Mouse (Mus musculus) lung, embryonic 14.5 days (tissue): ENCODE data around the gene Usp25. TPM values are rescaled to one million over a fixed set of nuclear protein-coding genes. Genes with fewer than 3 reads are reported as not detected.

Experiments used
- ATAC-seq: fragments of 200-750 bp; cut with Nextera tagmentation; 2 replicates; pipeline ENCODE4 v1.8.0; 2017; ENCODE audit warnings: mild to moderate bottlenecking, moderate TSS enrichment, moderate library complexity; ENCODE audit not compliant: insufficient read depth
- DNase-seq: peaks from one replicate; pipeline ENCODE4 v3.0.0-alpha.2; 2015
- H3K27ac ChIP-seq: fragments of 300-500 bp; sonication (generic); 2 replicates; pipeline ENCODE4 v1.5.1; 2014; ENCODE audit warnings: low read depth, mild to moderate bottlenecking, moderate library complexity
- H3K27me3 ChIP-seq: fragments of 300-500 bp; sonication (generic); 2 replicates; pipeline ENCODE4 v1.6.1; 2014; ENCODE audit warnings: low read length, control low read depth; ENCODE audit not compliant: insufficient read depth
- H3K36me3 ChIP-seq: fragments of 300-500 bp; sonication (generic); 2 replicates; pipeline ENCODE4 v1.6.1; 2014; ENCODE audit warnings: control low read depth; ENCODE audit not compliant: insufficient read depth
- H3K4me1 ChIP-seq: fragments of 300-500 bp; sonication (generic); 2 replicates; pipeline ENCODE4 v1.6.1; 2014; ENCODE audit warnings: antibody characterized with exemption, control low read depth; ENCODE audit not compliant: insufficient read depth
- H3K4me2 ChIP-seq: fragments of 300-500 bp; sonication (generic); 2 replicates; pipeline ENCODE4 v1.6.1; 2014; ENCODE audit warnings: mild to moderate bottlenecking
- H3K4me3 ChIP-seq: fragments of 300-500 bp; sonication (generic); 2 replicates; pipeline ENCODE4 v1.5.1; 2014; ENCODE audit warnings: low read depth, low read length
- H3K9ac ChIP-seq: fragments of 300-500 bp; sonication (generic); 2 replicates; pipeline ENCODE4 v1.6.1; 2014
- H3K9me3 ChIP-seq: fragments of 300-500 bp; sonication (generic); 2 replicates; pipeline ENCODE4 v1.6.1; 2016; ENCODE audit warnings: low read depth, low read length, control low read depth
- CTCF ChIP-seq: IDR thresholded peaks from 2 replicates; pipeline ENCODE4 v1.5.1; 2016; ENCODE audit warnings: antibody characterized with exemption, low read depth
- WGBS: fragments of 180-500 bp; shearing (Covaris S2); extraction: QIAGEN DNeasy Blood & Tissue Kit; methylation state at CpG from one replicate; pipeline ENCODE4 v1.1.7; 2014; 5-methylcytosine and 5-hydroxymethylcytosine counted together
- polyA plus RNA-seq: library from polyadenylated mRNA; unstranded; fragments of >200 nt; fragmentation: Nextera tagmentation; extraction: Ambion mirVana; gene quantifications from 2 replicates; pipeline ENCODE4 v1.2.1, GENCODE M21; 2014

Gene Usp25
- polyA plus RNA-seq, 1 experiment from 2014 or later: 25.8 TPM

GRCm38 (mm10) chr16:77099018-77099869 is 85.7 kb downstream of the Usp25 start:
- DNase-seq (peak; percentile 84), ATAC-seq (peak; percentile 65; the same call in 1 of the 2 replicates)
- TF ChIP-seq CTCF: peak; percentile 47; the same call in 1 of the 2 replicates

GRCm38 (mm10) chr16:77103637-77104264 is 90.2 kb downstream of the Usp25 start:
- Histone ChIP-seq H3K4me2 (no peak overlapping the region), H3K36me3 (peaks cover 12% of the 10 kb centered on the region; the same call in 1 of the 2 replicates), H3K27me3 (no peaks in the 10 kb centered on the region), H3K4me1 (no peaks in the 10 kb centered on the region), H3K27ac (no peak overlapping the region), H3K4me3 (no peak overlapping the region), H3K9ac (no peak overlapping the region), H3K9me3 (no peaks in the 10 kb centered on the region)
- 88% methylated on average over 5 of the region's 5 CpGs for WGBS
- no peak for TF ChIP-seq CTCF
- ATAC-seq (no peak), DNase-seq (no peak)

More at GRCm38 (mm10) chr16:77099018-77099869, 85.7 kb downstream of the Usp25 start:
- H3K27me3 ChIP-seq: no peaks in the 10 kb centered on the region
- peaks cover 23% of the 10 kb centered on the region; the same call in 1 of the 2 replicates for H3K36me3 ChIP-seq
- H3K9ac ChIP-seq: no peak overlapping the region
- H3K4me1 ChIP-seq: no peaks in the 10 kb centered on the region
- no peak overlapping the region for H3K27ac ChIP-seq
- no peaks in the 10 kb centered on the region for H3K9me3 ChIP-seq
- H3K4me3 ChIP-seq: no peak overlapping the region
- WGBS: 66% methylated on average over 8 of the region's 8 CpGs
- H3K4me2 ChIP-seq: no peak overlapping the region

- Histone ChIP-seq H3K27me3 (no peaks in the 10 kb centered on the region), H3K4me2 (no peak overlapping the region), H3K27ac (no peak overlapping the region), H3K9me3 (no peaks in the 10 kb centered on the region), H3K9ac (no peak overlapping the region), H3K4me1 (no peaks in the 10 kb centered on the region), H3K4me3 (no peak overlapping the region), H3K36me3 (peaks cover 36% of the 10 kb centered on the region)
- ATAC-seq (no peak), DNase-seq (no peak)
- TF ChIP-seq CTCF: no peak
- WGBS: 78% methylated on average over 1 of the region's 1 CpGs
These were observed 97.8 kb downstream of the Usp25 start for GRCm38 (mm10) chr16:77111268-77111667.

- Histone ChIP-seq H3K9ac (no peak overlapping the region), H3K9me3 (no peaks in the 10 kb centered on the region), H3K4me3 (no peak overlapping the region), H3K4me1 (no peaks in the 10 kb centered on the region), H3K27me3 (no peaks in the 10 kb centered on the region), H3K27ac (no peak overlapping the region), H3K4me2 (no peak overlapping the region), H3K36me3 (no peaks in the 10 kb centered on the region)
- 44% methylated on average over 1 of the region's 1 CpGs for WGBS
- DNase-seq (no peak), ATAC-seq (no peak)
- TF ChIP-seq CTCF: no peak
These were observed 112.4 kb downstream of the Usp25 start for GRCm38 (mm10) chr16:77125908-77126307.

- no peaks in the 10 kb centered on the region for H3K4me1 ChIP-seq
- H3K27me3 ChIP-seq: no peaks in the 10 kb centered on the region
- H3K9ac ChIP-seq: no peak overlapping the region
- H3K4me3 ChIP-seq: no peak overlapping the region
- ATAC-seq (no peak), DNase-seq (peak; percentile 79)
- H3K4me2 ChIP-seq: no peak overlapping the region
- TF ChIP-seq CTCF: peak; percentile 66
- no peak overlapping the region for H3K27ac ChIP-seq
- WGBS: 20% methylated on average over 5 of the region's 5 CpGs
- H3K9me3 ChIP-seq: no peaks in the 10 kb centered on the region
- H3K36me3 ChIP-seq: no peaks in the 10 kb centered on the region
These were observed 115.2 kb downstream of the Usp25 start for GRCm38 (mm10) chr16:77128683-77129082.

GRCm38 (mm10) chr16:77133055-77133454 is 119.5 kb downstream of the Usp25 start:
- Histone ChIP-seq H3K27ac (no peak overlapping the region), H3K27me3 (no peaks in the 10 kb centered on the region), H3K4me1 (no peaks in the 10 kb centered on the region), H3K4me2 (no peak overlapping the region), H3K36me3 (no peaks in the 10 kb centered on the region), H3K9me3 (no peaks in the 10 kb centered on the region), H3K9ac (no peak overlapping the region), H3K4me3 (no peak overlapping the region)
- TF ChIP-seq CTCF: no peak
- ATAC-seq: no peak
- 81% methylated on average over 5 of the region's 5 CpGs for WGBS
- no peak for DNase-seq

- H3K4me3 ChIP-seq: no peak overlapping the region
- no peaks in the 10 kb centered on the region for H3K36me3 ChIP-seq
- no peaks in the 10 kb centered on the region for H3K27me3 ChIP-seq
- H3K9me3 ChIP-seq: no peaks in the 10 kb centered on the region
- no peak for ATAC-seq
- 90% methylated on average over 7 of the region's 7 CpGs for WGBS
- H3K27ac ChIP-seq: no peak overlapping the region
- no peak for DNase-seq
- no peaks in the 10 kb centered on the region for H3K4me1 ChIP-seq
- no peak overlapping the region for H3K9ac ChIP-seq
- TF ChIP-seq CTCF: no peak
- no peak overlapping the region for H3K4me2 ChIP-seq
These were observed 127.1 kb downstream of the Usp25 start for GRCm38 (mm10) chr16:77140651-77141050.
